Mouse (Mus musculus) midbrain, embryonic 15.5 days (tissue): Measurements from ENCODE around the gene Cfap157. TPM values are rescaled to one million over a fixed set of nuclear protein-coding genes. Genes with fewer than 3 reads are reported as not detected.

Source experiments
- ATAC-seq: fragments of 200-750 bp; cut with Nextera tagmentation; replicated peaks from 2 replicates; pipeline ENCODE4 v1.8.0; 2017; ENCODE audit warnings: moderate TSS enrichment
- H3K27ac ChIP-seq: fragments of 300-500 bp; sonication (generic); 2 replicates; pipeline ENCODE4 v1.5.1; 2015; ENCODE audit warnings: mild to moderate bottlenecking, inconsistent platforms
- H3K27me3 ChIP-seq: fragments of 300-500 bp; sonication (generic); replicated peaks from 2 replicates; pipeline ENCODE4 v1.6.1; 2015; ENCODE audit warnings: inconsistent platforms
- H3K36me3 ChIP-seq: fragments of 300-500 bp; sonication (generic); replicated peaks from 2 replicates; pipeline ENCODE4 v1.6.1; 2015; ENCODE audit warnings: inconsistent platforms
- H3K4me1 ChIP-seq: fragments of 300-500 bp; sonication (generic); 2 replicates; pipeline ENCODE4 v1.6.1; 2015; ENCODE audit warnings: inconsistent platforms
- H3K4me2 ChIP-seq: fragments of 300-500 bp; sonication (generic); 2 replicates; pipeline ENCODE4 v1.6.1; 2015; ENCODE audit warnings: inconsistent platforms, mild to moderate bottlenecking, moderate library complexity
- H3K4me3 ChIP-seq: fragments of 300-500 bp; sonication (generic); 2 replicates; pipeline ENCODE4 v1.5.1; 2015; ENCODE audit warnings: mild to moderate bottlenecking, inconsistent platforms
- H3K9ac ChIP-seq: fragments of 300-500 bp; sonication (generic); 2 replicates; pipeline ENCODE4 v1.6.1; 2015; ENCODE audit warnings: mild to moderate bottlenecking, inconsistent platforms
- H3K9me3 ChIP-seq: fragments of 300-500 bp; sonication (generic); 2 replicates; pipeline ENCODE4 v1.6.1; 2016; ENCODE audit warnings: inconsistent platforms
- WGBS: fragments of 180-500 bp; shearing (Covaris S2); methylation state at CpG from one replicate; pipeline ENCODE4 v1.1.7; 2015; ENCODE audit warnings: mixed read lengths; 5-methylcytosine and 5-hydroxymethylcytosine counted together
- polyA plus RNA-seq: library from polyadenylated mRNA; unstranded; fragments of >200 nt; fragmentation: Nextera tagmentation; extraction: Ambion mirVana; gene quantifications from 2 replicates; pipeline ENCODE4 v1.2.1, GENCODE M21; 2015

Cfap157 gene
- polyA plus RNA-seq = 1.0 and 1.2 TPM in 2 replicates

- WGBS = 79% methylated on average over 4 of the region's 4 CpGs
- H3K27ac ChIP-seq = no peak within 1 kb of the TSS
- no peaks in the 10 kb centered on the region; the same call in 1 of the 2 replicates for H3K36me3 ChIP-seq
- H3K27me3 ChIP-seq = no peaks in the 10 kb centered on the region
- H3K4me3 ChIP-seq = no peak within 1 kb of the TSS
- H3K4me2 ChIP-seq = peak within 1 kb of the TSS; percentile 24
- no peak for ATAC-seq
- no peaks in the 10 kb centered on the region for H3K9me3 ChIP-seq
- H3K4me1 ChIP-seq = peaks cover 2% of the 10 kb centered on the region; the same call in 1 of the 2 replicates
- H3K9ac ChIP-seq = no peak within 1 kb of the TSS
These were observed at the start of gene Cfap157 for GRCm38 (mm10) chr2:32784048-32784681. Gene Cfap157 (minus strand): TSS chr2:32784428.

GRCm38 (mm10) chr2:32828979-32829676 is 44.9 kb upstream of the Cfap157 start:
- ATAC-seq = no peak
- H3K27me3 ChIP-seq = no peaks in the 10 kb centered on the region
- H3K4me1 ChIP-seq = peaks cover 11% of the 10 kb centered on the region; the same call in 1 of the 2 replicates
- no peaks in the 10 kb centered on the region for H3K9me3 ChIP-seq
- WGBS = 64% methylated on average over 11 of the region's 11 CpGs
- no peaks in the 10 kb centered on the region for H3K36me3 ChIP-seq
- no peak overlapping the region for H3K4me2 ChIP-seq
- no peak overlapping the region for H3K9ac ChIP-seq
- H3K4me3 ChIP-seq = no peak overlapping the region
- H3K27ac ChIP-seq = no peak overlapping the region

- Histone ChIP-seq H3K4me3 (no peak overlapping the region), H3K27ac (no peak overlapping the region), H3K9me3 (no peaks in the 10 kb centered on the region), H3K36me3 (peaks cover 8% of the 10 kb centered on the region), H3K4me1 (peaks cover 15% of the 10 kb centered on the region), H3K4me2 (no peak overlapping the region), H3K9ac (no peak overlapping the region), H3K27me3 (no peaks in the 10 kb centered on the region)
- WGBS = 89% methylated on average over 6 of the region's 6 CpGs
- no peak for ATAC-seq
These were observed 41.6 kb upstream of the Cfap157 start for GRCm38 (mm10) chr2:32825796-32826195.

GRCm38 (mm10) chr2:32824778-32825177 is 40.5 kb upstream of the Cfap157 start:
- H3K4me2 ChIP-seq = no peak overlapping the region
- ATAC-seq = no peak
- H3K27ac ChIP-seq = no peak overlapping the region
- 93% methylated on average over 1 of the region's 1 CpGs for WGBS
- H3K9me3 ChIP-seq = no peaks in the 10 kb centered on the region
- H3K4me1 ChIP-seq = peaks cover 15% of the 10 kb centered on the region
- no peak overlapping the region for H3K4me3 ChIP-seq
- H3K36me3 ChIP-seq = peaks cover 8% of the 10 kb centered on the region
- no peaks in the 10 kb centered on the region for H3K27me3 ChIP-seq
- H3K9ac ChIP-seq = no peak overlapping the region

GRCm38 (mm10) chr2:32824181-32824580 is 40.0 kb upstream of the Cfap157 start:
- Histone ChIP-seq H3K27ac (no peak overlapping the region), H3K9ac (no peak overlapping the region)

GRCm38 (mm10) chr2:32823579-32824154 is 39.4 kb upstream of the Cfap157 start:
- WGBS = 66% methylated on average over 8 of the region's 8 CpGs
- no peak overlapping the region for H3K4me3 ChIP-seq

More at GRCm38 (mm10) chr2:32824181-32824580, 40.0 kb upstream of the Cfap157 start:
- 22% methylated on average over 8 of the region's 8 CpGs for WGBS
- Histone ChIP-seq H3K4me3 (no peak overlapping the region), H3K27me3 (no peaks in the 10 kb centered on the region), H3K4me2 (no peak overlapping the region), H3K36me3 (peaks cover 8% of the 10 kb centered on the region), H3K9me3 (no peaks in the 10 kb centered on the region), H3K4me1 (peaks cover 11% of the 10 kb centered on the region)
- ATAC-seq = no peak

GRCm38 (mm10) chr2:32823153-32823552 is 38.9 kb upstream of the Cfap157 start:
- Histone ChIP-seq H3K4me1 (peaks cover 8% of the 10 kb centered on the region; the same call in 1 of the 2 replicates), H3K27me3 (no peaks in the 10 kb centered on the region), H3K9me3 (no peaks in the 10 kb centered on the region), H3K27ac (no peak overlapping the region), H3K4me3 (no peak overlapping the region), H3K36me3 (peaks cover 10% of the 10 kb centered on the region), H3K4me2 (no peak overlapping the region), H3K9ac (no peak overlapping the region)
- ATAC-seq = no peak
- WGBS = 72% methylated on average over 11 of the region's 11 CpGs

More at GRCm38 (mm10) chr2:32823579-32824154, 39.4 kb upstream of the Cfap157 start:
- no peaks in the 10 kb centered on the region for H3K27me3 ChIP-seq
- H3K36me3 ChIP-seq = peaks cover 8% of the 10 kb centered on the region
- ATAC-seq = no peak
- H3K27ac ChIP-seq = no peak overlapping the region
- no peak overlapping the region for H3K9ac ChIP-seq
- H3K4me2 ChIP-seq = no peak overlapping the region
- H3K9me3 ChIP-seq = no peaks in the 10 kb centered on the region
- H3K4me1 ChIP-seq = peaks cover 8% of the 10 kb centered on the region; the same call in 1 of the 2 replicates

GRCm38 (mm10) chr2:32822643-32823042 is 38.4 kb upstream of the Cfap157 start:
- H3K9ac ChIP-seq = no peak overlapping the region
- H3K4me1 ChIP-seq = peaks cover 8% of the 10 kb centered on the region; the same call in 1 of the 2 replicates
- no peak for ATAC-seq
- peaks cover 16% of the 10 kb centered on the region for H3K36me3 ChIP-seq
- WGBS = 82% methylated on average over 6 of the region's 6 CpGs
- no peak overlapping the region for H3K4me2 ChIP-seq
- no peak overlapping the region for H3K4me3 ChIP-seq
- no peaks in the 10 kb centered on the region for H3K9me3 ChIP-seq
- H3K27ac ChIP-seq = no peak overlapping the region
- no peaks in the 10 kb centered on the region for H3K27me3 ChIP-seq

- 72% methylated on average over 11 of the region's 11 CpGs for WGBS
- Histone ChIP-seq H3K4me3 (no peak overlapping the region), H3K27ac (no peak overlapping the region), H3K9me3 (no peaks in the 10 kb centered on the region), H3K36me3 (peaks cover 24% of the 10 kb centered on the region), H3K9ac (no peak overlapping the region), H3K4me2 (no peak overlapping the region), H3K4me1 (peaks cover 8% of the 10 kb centered on the region; the same call in 1 of the 2 replicates), H3K27me3 (no peaks in the 10 kb centered on the region)
- no peak for ATAC-seq
These were observed 37.0 kb upstream of the Cfap157 start for GRCm38 (mm10) chr2:32821041-32821802.

GRCm38 (mm10) chr2:32818208-32818607 is 34.0 kb upstream of the Cfap157 start:
- 95% methylated on average over 5 of the region's 5 CpGs for WGBS
- Histone ChIP-seq H3K4me2 (no peak overlapping the region), H3K4me1 (no peaks in the 10 kb centered on the region), H3K27me3 (no peaks in the 10 kb centered on the region), H3K4me3 (no peak overlapping the region), H3K9me3 (no peaks in the 10 kb centered on the region), H3K36me3 (peaks cover 36% of the 10 kb centered on the region), H3K27ac (no peak overlapping the region), H3K9ac (no peak overlapping the region)
- ATAC-seq = no peak

GRCm38 (mm10) chr2:32817589-32817988 is 33.4 kb upstream of the Cfap157 start:
- no peak overlapping the region for H3K4me3 ChIP-seq
- H3K4me2 ChIP-seq = no peak overlapping the region
- H3K4me1 ChIP-seq = no peaks in the 10 kb centered on the region
- ATAC-seq = no peak
- H3K27ac ChIP-seq = peak overlapping the region; percentile 5; the same call in 1 of the 2 replicates
- peaks cover 39% of the 10 kb centered on the region for H3K36me3 ChIP-seq
- no peak overlapping the region for H3K9ac ChIP-seq
- 59% methylated on average over 7 of the region's 7 CpGs for WGBS
- H3K27me3 ChIP-seq = no peaks in the 10 kb centered on the region
- no peaks in the 10 kb centered on the region for H3K9me3 ChIP-seq
